Mouse (Mus musculus) embryo, embryonic 11 days (tissue): ENCODE results near the gene Magohb.
"Not testable (repeated sequence)": the region's sequence is repeated elsewhere in the genome, so short reads cannot be mapped to it uniquely, and the experiment has no call there.

ENCODE experiments used
- DNase-seq: peaks from one replicate; pipeline ENCODE4 v3.0.0-alpha.2; 2015

Gene Magohb

DNA sequence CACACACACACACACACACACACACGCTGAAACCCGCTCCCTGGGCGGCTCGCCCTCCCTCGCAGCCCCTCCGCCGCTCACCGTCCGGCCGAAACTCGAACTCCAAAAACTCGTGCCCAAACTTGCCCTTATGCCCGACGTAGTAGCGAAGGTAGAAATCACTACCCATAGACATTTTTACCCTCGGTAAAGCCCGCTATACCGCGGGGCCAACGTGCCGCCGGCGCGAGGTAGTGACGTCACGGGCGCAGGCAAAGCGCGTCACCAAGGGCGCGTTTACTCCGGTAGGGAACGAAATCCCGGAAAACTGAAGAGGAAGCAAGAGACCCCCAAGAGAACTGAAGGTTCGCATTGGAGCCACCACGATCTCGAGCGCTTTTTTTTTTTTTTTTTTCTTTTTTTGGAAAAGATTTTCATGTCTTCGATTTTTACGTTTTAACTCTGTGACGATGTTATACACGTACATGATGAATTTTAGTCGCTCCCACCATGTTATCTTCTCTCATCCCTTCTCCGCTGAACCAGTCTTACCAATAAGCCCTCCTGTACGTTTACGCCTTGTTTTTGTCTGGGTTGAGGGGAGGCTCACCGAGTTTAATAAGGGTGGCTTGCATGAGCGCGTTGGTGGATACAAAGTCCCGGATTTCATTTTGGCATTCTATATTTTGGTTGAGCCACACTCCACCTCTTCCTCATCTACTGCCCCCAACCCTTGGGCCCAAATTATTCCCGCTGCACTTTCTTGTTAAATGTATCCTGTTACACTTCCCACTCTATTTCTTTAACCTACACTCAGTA is at the start of gene Magohb:
Gene Magohb (minus strand): TSS at position 254 of the 798 bp plus-strand sequence.
- peak; percentile 87 for DNase-seq

DNA sequence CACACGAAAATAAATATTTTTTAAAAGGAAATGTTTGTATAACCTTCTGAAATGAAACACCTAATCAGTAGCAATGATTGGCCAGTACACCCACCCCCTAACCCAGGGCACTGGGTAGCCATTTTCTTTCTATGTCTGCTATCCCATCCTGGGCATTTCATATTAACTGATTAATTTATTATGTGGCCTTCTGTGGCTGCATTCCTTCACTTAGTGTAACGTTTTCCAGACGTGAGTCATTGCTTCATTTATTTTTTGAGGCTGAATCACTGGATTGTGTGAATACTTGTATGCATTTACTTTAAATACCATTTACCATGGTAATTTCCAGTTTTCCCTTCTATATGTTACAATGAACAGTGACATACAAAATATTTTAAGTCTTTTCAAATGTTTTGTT is 47.0 kb upstream of the Magohb start:
- no peak for DNase-seq

DNA sequence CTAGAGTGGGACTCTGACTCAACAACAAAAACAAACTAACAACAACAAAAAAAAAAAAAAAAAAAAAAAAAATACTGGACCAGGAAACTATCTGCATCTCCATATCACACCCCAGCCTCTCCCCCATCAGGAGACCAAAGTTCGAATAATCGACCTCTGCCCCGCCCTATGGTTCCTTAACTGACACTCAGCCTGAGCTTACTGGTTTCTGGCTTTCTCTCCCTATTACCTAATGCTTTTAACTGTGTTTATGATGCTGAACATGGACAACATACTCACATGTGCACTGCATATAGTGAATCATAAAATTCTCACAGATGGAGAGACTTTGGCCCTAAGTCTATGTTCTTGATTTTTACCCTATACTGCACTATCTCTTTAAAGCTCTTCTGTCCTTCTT is 46.3 kb upstream of the Magohb start:
- no peak for DNase-seq

DNA sequence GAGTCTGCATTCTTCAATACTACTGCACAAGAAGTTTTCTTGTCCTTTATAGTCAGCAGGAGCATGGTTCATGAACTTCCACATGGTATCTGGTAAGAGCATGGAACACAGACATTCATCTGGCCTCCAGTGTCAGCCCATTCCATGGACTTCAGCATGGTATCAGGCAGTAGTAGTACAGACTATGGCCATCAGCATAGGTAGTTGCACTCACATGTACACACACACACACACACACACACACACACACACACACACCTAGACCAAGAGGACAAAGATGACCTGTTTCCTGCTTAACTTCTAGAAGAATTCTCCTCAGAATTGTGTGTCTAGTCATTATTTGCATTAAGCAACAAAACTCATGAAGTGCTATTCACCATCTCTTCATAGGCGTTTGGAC is 45.7 kb upstream of the Magohb start:
- DNase-seq, result no peak

DNA sequence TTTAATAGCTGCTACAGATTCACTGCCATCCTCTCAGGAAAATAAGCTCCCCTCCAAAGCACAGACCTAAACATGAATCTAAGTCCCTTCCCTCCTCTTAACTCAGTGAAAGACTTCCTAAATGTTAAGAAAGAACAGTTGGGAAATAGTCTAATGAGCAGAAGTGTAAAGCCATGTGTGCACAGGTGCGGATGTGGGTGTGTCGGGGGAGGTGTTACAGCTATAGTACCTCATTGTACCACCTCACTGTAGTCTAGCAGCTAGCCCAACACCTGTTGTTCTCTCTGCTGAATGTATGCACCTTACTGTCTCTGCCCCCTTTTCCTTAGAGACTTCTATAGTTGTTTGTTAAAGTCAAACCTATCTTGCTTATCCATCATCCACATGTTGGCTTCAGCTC is 34.0 kb upstream of the Magohb start:
- no peak for DNase-seq

DNA sequence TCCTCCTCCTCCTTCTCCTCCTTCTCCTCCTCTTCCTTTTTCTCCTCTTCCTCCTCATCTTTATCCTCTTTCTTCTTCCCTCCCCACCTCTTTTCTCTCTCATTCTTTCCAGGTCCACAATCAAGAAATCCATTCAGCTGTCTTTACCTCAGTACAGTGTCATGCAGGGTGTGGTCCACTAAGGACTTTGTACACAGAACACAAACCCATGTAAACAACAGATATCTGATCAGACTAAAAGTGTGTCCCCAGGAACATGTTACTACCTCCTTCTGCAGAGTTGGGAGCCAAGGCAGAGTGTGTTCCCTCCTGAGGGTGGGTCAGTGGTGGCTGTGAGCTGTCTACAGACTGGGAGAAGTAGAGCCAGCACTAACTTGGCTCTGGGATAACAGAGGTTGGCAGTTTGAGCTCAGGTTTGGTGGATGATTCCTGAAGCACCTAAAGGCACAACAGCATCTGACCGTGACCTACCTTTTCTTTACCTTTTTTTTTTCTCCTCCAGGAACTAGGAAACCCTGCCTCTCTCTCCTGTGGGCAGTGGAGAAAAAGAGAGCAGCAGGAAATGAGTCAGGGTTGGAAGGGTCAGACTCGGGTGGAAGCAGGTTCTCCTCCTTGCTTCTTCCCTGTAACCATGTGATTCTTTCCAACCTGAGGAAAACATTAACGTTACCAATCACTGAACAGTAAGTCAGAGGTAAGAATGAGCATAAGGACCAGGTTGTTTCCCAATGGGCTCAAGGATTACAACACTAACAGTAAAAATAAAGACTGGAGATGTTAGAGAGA is 29.0 kb upstream of the Magohb start:
- DNase-seq, result no peak

DNA sequence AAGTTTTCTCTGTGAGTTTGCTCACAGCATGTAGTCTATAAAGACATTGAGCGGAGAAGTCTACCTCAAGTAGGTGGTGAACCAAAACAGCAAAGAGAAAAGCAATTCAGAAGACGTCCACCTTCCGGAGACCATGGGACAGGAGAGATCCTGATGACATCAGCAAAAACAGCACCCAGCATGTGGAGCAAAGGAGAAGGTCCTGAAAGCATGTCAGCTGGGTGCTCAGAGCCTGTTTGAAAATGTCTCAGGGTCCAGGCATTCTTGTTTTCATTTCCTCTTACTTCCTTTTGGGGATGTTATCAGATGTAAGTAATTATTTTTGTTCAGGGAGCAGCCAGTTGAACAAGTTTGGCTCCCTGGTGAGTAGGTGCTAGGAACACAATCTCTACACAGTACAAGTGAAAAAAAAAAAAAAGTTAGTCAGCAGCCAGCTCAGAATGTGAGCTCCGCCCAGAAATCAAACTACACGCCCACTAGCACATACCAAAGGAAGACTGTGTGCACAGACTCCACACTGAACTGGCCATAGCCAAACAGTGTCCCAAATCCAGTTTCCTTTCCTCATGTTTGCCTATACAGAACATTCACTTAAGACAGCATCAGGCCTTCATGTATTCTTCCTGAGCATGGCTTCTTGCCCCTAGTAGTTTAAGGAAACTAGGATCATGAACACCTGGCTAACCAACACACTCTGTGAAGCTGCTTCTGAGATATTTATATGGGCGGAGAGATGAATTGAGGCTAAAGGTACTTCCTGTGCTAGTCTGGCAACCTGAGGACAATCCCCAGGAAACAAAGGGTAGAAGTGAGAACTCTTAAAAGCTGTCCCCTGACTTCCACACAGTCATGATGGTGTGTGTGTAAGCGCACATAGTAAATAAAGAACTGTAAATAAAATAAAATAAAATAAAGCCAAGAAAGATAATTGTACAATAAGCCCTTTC is 23.4 kb upstream of the Magohb start:
- DNase-seq, result no peak

DNA sequence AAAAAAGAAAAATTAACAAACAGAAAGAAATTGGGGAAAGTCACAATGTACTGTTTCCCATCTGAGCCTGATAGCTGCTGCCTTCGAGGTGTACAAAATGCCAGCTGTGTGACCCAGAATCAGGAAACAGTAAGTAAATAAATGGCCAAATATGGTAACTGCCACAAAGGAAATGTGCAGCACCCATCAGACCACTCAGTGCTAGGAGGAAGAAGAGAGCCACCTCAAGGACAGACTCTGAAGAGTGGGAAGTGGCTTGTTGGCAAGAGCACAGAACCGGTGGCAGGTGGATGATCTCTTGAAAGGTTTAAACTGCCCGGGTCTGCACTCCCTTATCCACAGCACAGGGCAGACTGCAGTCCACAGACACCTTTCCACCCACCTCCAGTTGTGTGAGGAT is 15.0 kb upstream of the Magohb start:
- no peak for DNase-seq

DNA sequence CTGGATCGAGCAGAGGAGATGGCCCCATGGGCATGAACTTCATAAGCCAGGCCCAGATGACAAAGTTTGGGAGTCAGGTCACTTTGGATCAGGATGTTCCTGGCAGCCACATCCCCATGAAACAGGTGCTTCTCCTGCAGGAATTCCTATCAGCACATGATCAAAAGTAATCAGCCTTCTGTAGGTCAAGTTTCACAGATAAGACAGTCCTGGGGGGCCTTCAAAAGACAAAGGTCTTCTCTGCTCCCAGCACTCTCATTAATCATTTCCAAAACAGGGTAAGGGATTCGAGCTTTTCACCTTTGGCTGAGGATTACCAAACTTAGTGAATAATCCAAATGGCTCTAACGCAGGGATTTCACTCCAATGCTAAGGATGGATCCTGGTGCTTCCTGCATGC is 11.7 kb upstream of the Magohb start:
- no peak for DNase-seq

DNA sequence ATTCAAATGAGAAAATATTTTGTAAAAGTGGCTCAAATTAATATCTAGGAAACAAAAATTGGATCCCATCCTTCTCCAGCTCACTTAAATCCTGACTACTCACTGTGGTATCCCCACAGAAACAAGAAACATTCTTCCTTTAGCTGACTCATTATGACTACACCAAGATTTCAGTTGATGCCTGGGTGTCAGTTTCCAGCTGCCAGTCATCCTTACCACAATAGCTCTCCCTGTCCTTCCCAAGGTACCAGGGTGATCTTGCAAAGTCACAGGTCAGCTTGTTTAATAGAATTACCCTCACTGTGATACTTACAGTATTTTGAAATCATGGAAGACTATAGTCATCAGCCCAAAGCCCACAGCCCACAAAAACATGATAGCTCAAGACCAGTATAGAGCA is 5.5 kb upstream of the Magohb start:
- no peak for DNase-seq

DNA sequence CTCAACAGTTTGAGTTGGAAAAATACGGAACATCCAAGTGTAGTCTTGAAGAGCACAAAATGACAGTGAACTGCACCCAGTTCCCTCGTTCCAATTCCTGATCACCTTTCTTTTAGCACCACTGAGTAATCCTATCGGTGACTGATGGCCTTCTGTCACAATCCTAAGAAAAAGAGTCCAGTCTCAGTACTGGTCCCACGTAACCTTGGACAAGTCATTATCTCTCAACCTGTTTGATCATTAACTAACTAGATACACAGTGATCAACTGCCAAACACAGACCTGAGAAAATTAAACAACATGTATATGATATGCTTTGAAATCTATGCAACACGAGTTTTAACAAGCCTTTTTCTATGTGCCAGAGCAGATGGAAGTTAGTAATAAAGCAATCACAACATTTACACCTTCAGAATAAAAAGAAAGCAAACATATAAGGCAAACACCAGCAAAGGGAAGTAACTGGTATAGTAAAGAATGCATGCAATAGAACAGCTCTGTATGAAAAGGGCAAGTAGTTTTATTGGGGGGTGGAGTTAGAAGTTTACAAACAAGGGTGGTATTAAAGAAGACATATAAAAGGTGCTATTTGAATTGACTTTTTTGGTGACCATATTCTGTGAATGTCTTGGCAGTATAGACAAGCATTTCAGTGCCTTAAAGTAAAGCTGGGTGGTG is 1.5 kb upstream of the Magohb start:
- DNase-seq, result no peak

DNA sequence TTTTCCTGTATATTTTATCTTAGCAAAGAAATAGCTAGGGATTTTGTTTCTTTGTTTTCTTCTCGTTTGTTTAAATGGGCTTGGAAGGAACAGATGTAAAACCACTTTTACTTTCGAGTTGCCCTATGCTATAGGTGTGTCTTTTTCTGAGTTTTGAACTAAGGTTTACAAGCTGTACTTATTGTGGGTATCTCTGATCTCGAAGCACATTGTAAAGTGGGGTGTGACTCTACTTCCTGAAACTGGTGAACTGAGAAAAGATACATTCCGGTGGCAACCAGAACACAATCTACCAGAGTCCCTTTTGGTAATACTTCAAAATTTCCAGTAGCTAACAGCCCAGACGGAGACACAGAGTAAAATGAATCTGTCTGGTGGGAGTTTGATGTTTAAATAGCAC is 872 bp upstream of the Magohb start:
- no peak for DNase-seq

DNA sequence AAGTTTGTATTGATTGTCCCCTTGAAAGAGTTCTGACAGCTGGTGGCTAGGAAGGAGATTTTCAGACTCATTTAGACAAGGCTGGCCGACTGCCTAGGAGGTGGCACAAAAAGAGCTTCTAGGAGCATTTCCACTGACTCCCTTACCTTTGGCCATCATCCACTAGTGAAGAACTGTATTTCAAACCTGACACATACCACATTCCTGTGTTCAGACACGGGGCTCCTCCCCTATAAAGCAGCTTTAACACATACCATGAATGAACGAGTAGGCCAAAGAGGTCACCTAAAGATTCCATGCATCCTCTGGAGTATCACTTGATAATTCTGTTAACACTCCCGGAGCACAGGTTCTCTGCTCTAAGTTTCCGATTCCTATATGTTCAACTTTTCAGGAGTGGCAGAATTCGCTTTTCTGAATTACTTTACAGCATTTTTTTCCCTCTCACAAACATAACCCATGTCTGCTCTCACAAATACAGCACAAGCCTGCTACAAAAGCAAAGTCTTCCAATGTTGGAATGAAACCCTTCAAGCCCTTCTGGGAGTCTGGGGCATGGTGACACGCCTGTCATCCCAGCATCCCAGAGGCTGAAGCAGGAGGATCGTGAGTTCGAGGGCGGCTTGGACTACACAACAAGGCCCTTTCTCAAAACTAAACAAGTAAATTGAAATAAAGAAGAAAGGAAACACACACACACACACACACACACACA is 611 bp downstream of the Magohb start:
- DNase-seq, result peak; percentile 47

DNA sequence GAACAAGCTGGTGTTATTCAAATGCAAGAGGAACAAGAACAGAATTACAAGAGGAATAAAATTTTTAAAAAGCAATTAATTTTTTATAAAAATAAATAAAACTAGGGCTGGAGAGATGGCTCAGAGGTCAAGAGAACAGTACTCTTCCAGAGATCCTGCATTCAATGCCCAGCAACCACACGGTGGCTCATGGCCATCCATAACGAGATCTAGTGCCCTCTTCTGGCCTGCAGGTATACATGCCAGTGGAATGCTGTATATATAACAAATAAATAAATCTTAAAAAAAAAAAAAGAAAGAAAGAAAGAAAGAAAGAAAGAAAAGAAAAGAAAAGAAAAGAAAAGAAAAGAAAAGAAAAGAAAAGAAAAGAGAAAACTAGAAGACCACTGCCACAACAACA is 2.6 kb downstream of the Magohb start:
- DNase-seq, result peak; percentile 61

DNA sequence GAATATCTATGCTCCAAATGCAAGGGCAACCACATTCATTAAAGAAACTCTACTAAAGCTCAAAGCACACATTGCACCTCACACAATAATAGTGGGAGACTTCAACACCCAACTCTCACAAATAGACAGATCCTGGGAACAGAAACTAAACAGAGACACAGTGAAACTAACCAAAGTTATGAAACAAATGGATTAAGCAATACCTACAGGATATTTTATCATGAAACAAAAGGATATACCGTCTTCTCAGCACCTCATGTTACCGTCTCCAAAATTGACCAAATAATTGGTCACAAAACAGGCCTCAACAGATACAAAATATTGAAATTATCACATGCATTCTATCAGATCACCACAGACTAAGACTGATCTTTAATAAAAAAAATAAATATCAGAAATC is 14.9 kb downstream of the Magohb start:
- not testable (repeated sequence) for DNase-seq

DNA sequence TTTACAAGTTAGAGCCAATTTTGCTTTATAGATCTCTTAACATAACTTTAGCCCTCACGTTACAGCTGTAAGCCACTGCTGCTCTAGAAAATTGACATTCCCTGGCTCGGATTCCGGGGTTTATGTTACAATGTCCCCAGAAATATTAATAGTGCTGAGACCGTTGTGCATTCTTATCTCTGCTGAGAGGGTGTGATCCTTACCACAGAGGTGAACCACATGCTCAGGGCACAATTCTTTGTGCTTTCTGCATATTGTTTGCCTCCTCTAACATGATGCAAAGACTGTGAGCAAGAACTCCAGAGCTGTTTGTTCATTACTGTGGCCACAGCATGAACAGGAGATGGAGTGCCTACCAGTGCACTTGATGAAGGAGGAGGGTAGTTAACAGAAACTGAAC is 16.4 kb downstream of the Magohb start:
- no peak for DNase-seq

DNA sequence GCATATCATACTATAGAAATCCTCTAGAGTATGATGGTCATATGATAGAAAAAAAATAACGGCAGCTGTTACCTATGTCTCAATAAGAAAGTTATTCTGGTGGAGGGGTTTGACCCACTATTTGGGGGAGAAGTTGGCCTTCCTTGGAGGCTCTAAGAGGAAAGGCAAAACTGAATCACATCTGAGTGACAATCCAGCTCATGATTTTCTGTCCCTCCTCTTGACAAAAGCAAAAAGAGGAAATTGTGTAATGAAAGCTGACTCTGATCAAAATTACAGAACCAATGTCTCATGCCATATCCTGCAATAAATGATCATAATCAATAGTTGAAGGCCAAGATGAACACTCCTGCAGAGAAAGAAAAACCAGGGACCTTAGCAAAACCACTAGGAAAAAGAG is 20.7 kb downstream of the Magohb start:
- DNase-seq, result no peak

DNA sequence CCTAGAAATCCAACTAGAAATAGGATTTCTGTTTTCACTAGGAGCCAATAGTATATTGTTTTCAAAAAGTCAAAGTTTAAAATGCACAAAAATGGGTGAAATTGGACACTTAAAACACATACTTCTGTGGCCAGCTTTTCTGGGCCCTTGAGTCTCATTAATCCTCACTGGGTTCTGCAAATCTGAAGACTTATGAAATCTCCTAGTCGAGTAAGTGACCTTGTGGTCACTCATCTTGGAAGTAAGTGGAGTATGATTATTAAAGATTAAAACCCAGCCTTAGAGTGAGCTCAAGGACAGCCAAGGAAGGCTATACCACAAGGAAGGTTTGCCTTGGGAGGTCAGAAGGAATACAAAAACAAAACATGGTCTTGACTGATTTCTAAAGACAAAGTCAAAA is 22.7 kb downstream of the Magohb start:
- DNase-seq, result no peak

DNA sequence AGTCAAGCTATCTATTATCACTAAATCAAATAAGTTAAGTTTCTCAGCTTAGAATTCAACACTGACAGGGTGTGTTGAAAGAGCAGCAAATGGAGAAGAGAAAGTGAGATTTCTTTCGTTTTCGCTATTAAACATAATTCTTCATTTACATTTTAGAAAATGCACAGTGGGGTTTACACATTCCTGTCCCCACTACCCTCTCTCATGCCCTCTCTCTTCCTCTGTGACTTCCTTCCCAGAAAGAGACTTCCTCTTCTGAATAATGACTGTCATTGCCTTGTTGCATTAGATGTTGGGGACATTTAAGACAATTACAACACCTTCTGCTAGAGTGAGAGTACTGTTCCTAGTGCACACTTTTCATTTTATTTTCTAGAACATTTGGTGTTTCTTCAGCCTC is 23.4 kb downstream of the Magohb start:
- no peak for DNase-seq

DNA sequence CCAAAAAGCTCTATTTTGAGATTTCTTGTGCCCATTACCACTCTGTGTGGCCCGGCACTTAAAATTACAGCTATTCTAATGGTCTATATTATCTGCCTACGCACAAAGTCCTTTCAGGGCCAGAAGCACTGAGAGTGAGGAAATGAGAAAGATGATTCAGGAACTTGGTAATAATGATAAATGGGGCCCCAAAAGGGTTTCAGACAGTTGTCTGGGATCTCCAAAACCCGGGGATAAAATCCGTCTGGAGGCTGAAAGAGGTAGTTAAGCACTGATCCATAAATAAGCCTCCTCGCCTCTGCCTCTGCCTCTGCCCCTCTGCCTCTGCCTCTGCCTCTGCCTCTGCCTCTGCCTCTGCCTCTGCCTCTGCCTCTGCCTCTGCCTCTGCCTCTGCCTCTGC is 28.9 kb downstream of the Magohb start:
- no peak for DNase-seq

DNA sequence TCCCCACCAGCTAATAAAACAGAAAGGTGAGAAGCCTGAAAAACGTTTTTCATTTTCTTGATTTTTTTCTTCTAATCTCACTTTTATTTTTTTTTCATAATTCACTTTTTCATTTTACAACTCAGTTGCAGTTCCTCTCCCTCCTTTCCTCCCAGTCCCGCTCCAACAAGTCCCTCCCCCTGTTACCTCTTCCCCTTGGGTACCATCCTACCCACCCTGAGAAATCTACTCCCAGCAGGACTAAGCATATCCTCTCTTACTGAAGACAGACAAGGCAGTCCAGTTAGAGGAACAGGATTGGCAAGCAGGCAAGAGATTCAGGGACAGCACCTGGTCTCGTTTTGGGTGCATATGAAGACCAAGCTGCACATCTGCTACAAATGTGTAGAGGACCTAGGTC is 30.3 kb downstream of the Magohb start:
- DNase-seq, result no peak

DNA sequence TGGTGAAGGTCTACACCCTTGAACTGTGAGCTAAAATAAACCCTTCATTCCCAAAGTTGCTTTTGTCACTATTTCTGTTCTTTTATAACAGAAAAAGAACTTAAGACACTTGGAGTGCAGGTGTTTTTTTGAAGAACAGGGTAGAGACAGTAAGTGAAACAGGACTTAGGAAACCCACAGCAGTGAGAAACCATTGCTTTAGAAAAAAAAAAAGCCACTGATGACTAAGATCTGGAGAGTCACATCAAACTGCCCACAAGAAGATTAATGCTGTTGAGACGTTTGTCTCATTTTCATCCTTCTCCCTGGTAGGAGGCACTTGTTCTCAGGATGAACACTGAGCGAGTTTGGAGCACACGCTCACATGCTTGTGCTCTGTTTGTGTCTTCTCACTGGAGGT is 31.0 kb downstream of the Magohb start:
- DNase-seq, result no peak
